Mouse (Mus musculus): Measurements from ENCODE around the gene Nr4a3. TPM values are rescaled to one million over a fixed set of nuclear protein-coding genes. Genes with fewer than 3 reads are reported as not detected.

Gene Nr4a3
- polyA plus RNA-seq, 1 experiment, result 3.9 TPM

GRCm38 (mm10) chr4:48050020-48050419, 5.1 kb downstream of the Nr4a3 start:
- WGBS, result 72% methylated on average over 3 of the region's 3 CpGs
- no peak for TF ChIP-seq CTCF (IDR thresholded peaks at IDR 0.05; ENCODE audit: extremely low read depth, insufficient read length, insufficient replicate concordance, low read depth, low read length)
- no peak for TF ChIP-seq POLR2A (IDR thresholded peaks at IDR 0.05; ENCODE audit: low read depth, low read length)
- H3K36me3 ChIP-seq (ENCODE audit: control insufficient read depth, insufficient read depth, low read length), result no peaks in the 10 kb centered on the region
- H3K4me1 ChIP-seq (ENCODE audit: control insufficient read depth, insufficient read depth, insufficient read length, low read length), result peaks cover 8% of the 10 kb centered on the region
- H3K27ac ChIP-seq (ENCODE audit: insufficient read depth, low read depth, low read length), result no peak overlapping the region
- H3K4me3 ChIP-seq (ENCODE audit: low read depth, low read length), result no peak overlapping the region
- peaks cover 58% of the 10 kb centered on the region for H3K27me3 ChIP-seq (ENCODE audit: control insufficient read depth, insufficient read depth, low read length)

- Histone ChIP-seq H3K36me3 (ENCODE audit: control insufficient read depth, insufficient read depth, low read length) (no peaks in the 10 kb centered on the region), H3K4me3 (ENCODE audit: low read depth, low read length) (no peak overlapping the region), H3K27ac (ENCODE audit: insufficient read depth, low read depth, low read length) (no peak overlapping the region), H3K4me1 (ENCODE audit: control insufficient read depth, insufficient read depth, insufficient read length, low read length) (peaks cover 8% of the 10 kb centered on the region), H3K27me3 (ENCODE audit: control insufficient read depth, insufficient read depth, low read length) (peaks cover 54% of the 10 kb centered on the region)
- TF ChIP-seq CTCF (IDR thresholded peaks at IDR 0.05; ENCODE audit: extremely low read depth, insufficient read length, insufficient replicate concordance, low read depth, low read length), result no peak
- TF ChIP-seq POLR2A (IDR thresholded peaks at IDR 0.05; ENCODE audit: low read depth, low read length), result no peak
- WGBS, result 75% methylated on average over 5 of the region's 5 CpGs
Observed at GRCm38 (mm10) chr4:48050442-48050841, 5.5 kb downstream of the Nr4a3 start.

GRCm38 (mm10) chr4:48051086-48051673, 6.2 kb downstream of the Nr4a3 start:
- Histone ChIP-seq H3K36me3 (ENCODE audit: control insufficient read depth, insufficient read depth, low read length) (no peaks in the 10 kb centered on the region), H3K4me1 (ENCODE audit: control insufficient read depth, insufficient read depth, insufficient read length, low read length) (peaks cover 8% of the 10 kb centered on the region), H3K27me3 (ENCODE audit: control insufficient read depth, insufficient read depth, low read length) (peaks cover 47% of the 10 kb centered on the region), H3K4me3 (ENCODE audit: low read depth, low read length) (peak overlapping the region; percentile 20; the same call in 1 of the 2 replicates), H3K27ac (ENCODE audit: insufficient read depth, low read depth, low read length) (no peak overlapping the region)
- WGBS, result 33% methylated on average over 19 of the region's 19 CpGs
- no peak for TF ChIP-seq CTCF (IDR thresholded peaks at IDR 0.05; ENCODE audit: extremely low read depth, insufficient read length, insufficient replicate concordance, low read depth, low read length)
- no peak for TF ChIP-seq POLR2A (IDR thresholded peaks at IDR 0.05; ENCODE audit: low read depth, low read length)

- H3K27ac ChIP-seq (ENCODE audit: insufficient read depth, low read depth, low read length), result no peak overlapping the region
- no peaks in the 10 kb centered on the region for H3K36me3 ChIP-seq (ENCODE audit: control insufficient read depth, insufficient read depth, low read length)
- H3K4me3 ChIP-seq (ENCODE audit: low read depth, low read length), result peak overlapping the region; percentile 20; the same call in 1 of the 2 replicates
- TF ChIP-seq POLR2A (IDR thresholded peaks at IDR 0.05; ENCODE audit: low read depth, low read length) (no peak), CTCF (IDR thresholded peaks at IDR 0.05; ENCODE audit: extremely low read depth, insufficient read length, insufficient replicate concordance, low read depth, low read length) (no peak)
- peaks cover 42% of the 10 kb centered on the region for H3K27me3 ChIP-seq (ENCODE audit: control insufficient read depth, insufficient read depth, low read length)
- H3K4me1 ChIP-seq (ENCODE audit: control insufficient read depth, insufficient read depth, insufficient read length, low read length), result peaks cover 8% of the 10 kb centered on the region
- WGBS, result 10% methylated on average over 37 of the region's 37 CpGs
Observed at GRCm38 (mm10) chr4:48051674-48052121, 6.7 kb downstream of the Nr4a3 start.

- Histone ChIP-seq H3K4me1 (ENCODE audit: control insufficient read depth, insufficient read depth, insufficient read length, low read length) (no peaks in the 10 kb centered on the region), H3K36me3 (ENCODE audit: control insufficient read depth, insufficient read depth, low read length) (no peaks in the 10 kb centered on the region), H3K27ac (ENCODE audit: insufficient read depth, low read depth, low read length) (no peak overlapping the region), H3K4me3 (ENCODE audit: low read depth, low read length) (no peak overlapping the region), H3K27me3 (ENCODE audit: control insufficient read depth, insufficient read depth, low read length) (no peaks in the 10 kb centered on the region)
- WGBS, result 86% methylated on average over 8 of the region's 8 CpGs
- TF ChIP-seq POLR2A (IDR thresholded peaks at IDR 0.05; ENCODE audit: low read depth, low read length), result no peak
- no peak for TF ChIP-seq CTCF (IDR thresholded peaks at IDR 0.05; ENCODE audit: extremely low read depth, insufficient read length, insufficient replicate concordance, low read depth, low read length)
Observed at GRCm38 (mm10) chr4:48061716-48062115, 16.8 kb downstream of the Nr4a3 start.

- Histone ChIP-seq H3K4me3 (ENCODE audit: low read depth, low read length) (no peak overlapping the region), H3K4me1 (ENCODE audit: control insufficient read depth, insufficient read depth, insufficient read length, low read length) (no peaks in the 10 kb centered on the region), H3K36me3 (ENCODE audit: control insufficient read depth, insufficient read depth, low read length) (no peaks in the 10 kb centered on the region), H3K27ac (ENCODE audit: insufficient read depth, low read depth, low read length) (no peak overlapping the region), H3K27me3 (ENCODE audit: control insufficient read depth, insufficient read depth, low read length) (no peaks in the 10 kb centered on the region)
- no peak for TF ChIP-seq CTCF (IDR thresholded peaks at IDR 0.05; ENCODE audit: extremely low read depth, insufficient read length, insufficient replicate concordance, low read depth, low read length)
- TF ChIP-seq POLR2A (IDR thresholded peaks at IDR 0.05; ENCODE audit: low read depth, low read length), result no peak
- WGBS, result 50% methylated on average over 4 of the region's 4 CpGs
Observed at GRCm38 (mm10) chr4:48064311-48064710, 19.4 kb downstream of the Nr4a3 start.

- no peaks in the 10 kb centered on the region for H3K27me3 ChIP-seq (ENCODE audit: control insufficient read depth, insufficient read depth, low read length)
- no peak overlapping the region for H3K27ac ChIP-seq (ENCODE audit: insufficient read depth, low read depth, low read length)
- 84% methylated on average over 2 of the region's 2 CpGs for WGBS
- no peaks in the 10 kb centered on the region for H3K36me3 ChIP-seq (ENCODE audit: control insufficient read depth, insufficient read depth, low read length)
- no peak overlapping the region for H3K4me3 ChIP-seq (ENCODE audit: low read depth, low read length)
- no peak for TF ChIP-seq CTCF (IDR thresholded peaks at IDR 0.05; ENCODE audit: extremely low read depth, insufficient read length, insufficient replicate concordance, low read depth, low read length)
- no peak for TF ChIP-seq POLR2A (IDR thresholded peaks at IDR 0.05; ENCODE audit: low read depth, low read length)
- H3K4me1 ChIP-seq (ENCODE audit: control insufficient read depth, insufficient read depth, insufficient read length, low read length), result no peaks in the 10 kb centered on the region
Observed at GRCm38 (mm10) chr4:48066676-48067075, 21.7 kb downstream of the Nr4a3 start.

Data from small intestine, adult 2 months (tissue).